Mouse (Mus musculus) telencephalon, adult 2 months (tissue): ENCODE results near the gene Olfr456.
"Not testable (repeated sequence)": the region's sequence is repeated elsewhere in the genome, so short reads cannot be mapped to it uniquely, and the experiment has no call there.

Experiments used
- DNase-seq: peaks from one replicate; pipeline ENCODE4 v3.0.0-alpha.2; 2011; ENCODE audit warnings: low read depth, low spot score

Olfr456 gene

GRCm38 (mm10) chr6:42487114-42487513 lies at the start of gene Olfr456:
Gene Olfr456, minus strand, starts transcription at chr6:42487214.
- no peak for DNase-seq

GRCm38 (mm10) chr6:42513461-42513860 lies 26.4 kb upstream of the Olfr456 start:
- DNase-seq = no peak

GRCm38 (mm10) chr6:42509311-42509710 lies 22.3 kb upstream of the Olfr456 start:
- DNase-seq = no peak

GRCm38 (mm10) chr6:42503478-42503877 lies 16.5 kb upstream of the Olfr456 start:
- no peak for DNase-seq

GRCm38 (mm10) chr6:42489731-42490130 lies 2.7 kb upstream of the Olfr456 start:
- no peak for DNase-seq

- DNase-seq = no peak
Observed at GRCm38 (mm10) chr6:42484633-42485032, 2.4 kb downstream of the Olfr456 start.

GRCm38 (mm10) chr6:42476235-42476634 lies 10.8 kb downstream of the Olfr456 start, which contains the start of gene Olfr457:
Gene Olfr457, minus strand, starts transcription at chr6:42476335.
- no peak for DNase-seq

- not testable (repeated sequence) for DNase-seq
Observed at GRCm38 (mm10) chr6:42471298-42471697, 15.7 kb downstream of the Olfr456 start.

GRCm38 (mm10) chr6:42470542-42470941 lies 16.5 kb downstream of the Olfr456 start:
- DNase-seq = no peak

GRCm38 (mm10) chr6:42465096-42465495 lies 21.9 kb downstream of the Olfr456 start, which contains the start of gene Olfr458:
Gene Olfr458, minus strand, starts transcription at chr6:42465196.
- DNase-seq = no peak

GRCm38 (mm10) chr6:42447381-42447780 lies 39.6 kb downstream of the Olfr456 start:
- DNase-seq = no peak

- DNase-seq = no peak
Observed at GRCm38 (mm10) chr6:42444491-42444890, 42.5 kb downstream of the Olfr456 start.

GRCm38 (mm10) chr6:42441395-42441794 lies 45.6 kb downstream of the Olfr456 start:
- DNase-seq = no peak
